Mouse (Mus musculus) Muller cell, postnatal 12 days (primary cell): ENCODE results near the gene Vmn1r71.
"Not testable (repeated sequence)": the region's sequence is repeated elsewhere in the genome, so short reads cannot be mapped to it uniquely, and the experiment has no call there.

Experiments
- DNase-seq: peaks from one replicate; pipeline ENCODE4 v3.0.0-alpha.2; 2015; ENCODE audit errors: inconsistent ontology term

Vmn1r71 gene

GRCm38 (mm10) chr7:10754264-10754663 lies at the start of gene Vmn1r71:
Vmn1r71 (minus strand) TSS chr7:10754364.
- DNase-seq: no peak

- not testable (repeated sequence) for DNase-seq
These were observed 3.4 kb upstream of the Vmn1r71 start for GRCm38 (mm10) chr7:10757551-10757950.
